Mouse (Mus musculus) bone marrow macrophage, adult 2 months (primary cell): Measurements from ENCODE around the gene Kank2.

Source experiments
- CTCF ChIP-seq: IDR thresholded peaks from 2 replicates; pipeline ENCODE4 v1.5.1; 2012; ENCODE audit warnings: low read depth, mild to moderate bottlenecking, low read length, moderate library complexity
- POLR2A ChIP-seq: IDR thresholded peaks from 2 replicates; pipeline ENCODE4 v1.6.1; 2012; ENCODE audit warnings: mild to moderate bottlenecking, low read depth, low read length, borderline replicate concordance

- no peak for TF ChIP-seq CTCF
- no peak for TF ChIP-seq POLR2A
These were observed 16.7 kb downstream of the Kank2 start for GRCm38 (mm10) chr9:21781657-21782468.
